Mouse (Mus musculus) heart, embryonic 11.5 days (tissue): ENCODE results near the gene Gm17655. TPM values are rescaled to one million over a fixed set of nuclear protein-coding genes. Genes with fewer than 3 reads are reported as not detected.
"Not testable (repeated sequence)": the region's sequence is repeated elsewhere in the genome, so short reads cannot be mapped to it uniquely, and the experiment has no call there.

Experiments used
- ATAC-seq: fragments of 200-750 bp; cut with Nextera tagmentation; replicated peaks from 2 replicates; pipeline ENCODE4 v1.8.0; 2017; ENCODE audit warnings: moderate library complexity; ENCODE audit not compliant: insufficient number of reproducible peaks, low FRiP score, low TSS enrichment
- H3K27ac ChIP-seq: fragments of 300-500 bp; sonication (generic); 2 replicates; pipeline ENCODE4 v1.5.1; 2014; ENCODE audit warnings: mild to moderate bottlenecking, low read depth, low read length
- H3K27me3 ChIP-seq: fragments of 300-500 bp; sonication (generic); 2 replicates; pipeline ENCODE4 v1.6.1; 2014; ENCODE audit warnings: mild to moderate bottlenecking, low read length, mixed read lengths; ENCODE audit not compliant: control insufficient read depth, insufficient read depth
- H3K36me3 ChIP-seq: fragments of 300-500 bp; sonication (generic); 2 replicates; pipeline ENCODE4 v1.6.1; 2014; ENCODE audit warnings: mild to moderate bottlenecking, low read length, moderate library complexity, mixed read lengths; ENCODE audit not compliant: control insufficient read depth, insufficient read depth
- H3K4me1 ChIP-seq: fragments of 300-500 bp; sonication (generic); 2 replicates; pipeline ENCODE4 v1.6.1; 2014; ENCODE audit warnings: low read length; ENCODE audit not compliant: control insufficient read depth, insufficient read depth
- H3K4me2 ChIP-seq: fragments of 300-500 bp; sonication (generic); 2 replicates; pipeline ENCODE4 v1.6.1; 2014; ENCODE audit warnings: mild to moderate bottlenecking, moderate library complexity
- H3K4me3 ChIP-seq: fragments of 300-500 bp; sonication (generic); 2 replicates; pipeline ENCODE4 v1.5.1; 2014; ENCODE audit warnings: low read depth, low read length
- H3K9ac ChIP-seq: fragments of 300-500 bp; sonication (generic); 2 replicates; pipeline ENCODE4 v1.6.1; 2014; ENCODE audit warnings: mild to moderate bottlenecking, low read depth, low read length, moderate library complexity
- H3K9me3 ChIP-seq: fragments of 300-500 bp; sonication (generic); replicated peaks from 2 replicates; pipeline ENCODE4 v1.6.1; 2016; ENCODE audit warnings: low read length; ENCODE audit not compliant: control insufficient read depth
- WGBS: fragments of 180-500 bp; shearing (Covaris S2); extraction: QIAGEN DNeasy Blood & Tissue Kit; methylation state at CpG from one replicate; pipeline ENCODE4 v1.1.7; 2014; ENCODE audit not compliant: insufficient replicate concordance; 5-methylcytosine and 5-hydroxymethylcytosine counted together
- polyA plus RNA-seq: library from polyadenylated mRNA; unstranded; fragments of >200 nt; fragmentation: Nextera tagmentation; extraction: Ambion mirVana; gene quantifications from 2 replicates; pipeline ENCODE4 v1.2.1, GENCODE M21; 2014

Gm17655 gene
- 1.7 and 3.5 TPM in 2 replicates for polyA plus RNA-seq

DNA sequence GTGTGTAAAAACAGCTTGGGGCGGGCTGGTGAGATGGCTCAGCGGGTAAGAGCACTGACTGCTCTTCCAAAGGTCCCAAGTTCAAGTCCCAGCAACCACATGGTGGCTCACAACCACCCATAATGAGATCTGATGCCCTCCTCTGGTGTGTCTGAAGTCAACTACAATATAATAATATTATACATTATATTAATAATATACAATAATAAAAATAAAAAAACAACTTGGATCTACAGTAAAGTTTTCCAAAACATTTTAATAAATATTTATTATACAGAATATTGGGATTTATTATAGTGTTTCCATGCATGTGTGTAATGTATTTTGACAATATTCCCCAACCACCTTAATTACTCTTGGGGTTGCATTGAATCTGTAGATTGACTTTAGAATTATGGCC is at the start of gene Gm17655:
Gm17655 (minus strand) TSS at position 101 of the 400 bp plus-strand sequence.
- 85% methylated on average over 2 of the region's 2 CpGs for WGBS
- not testable (repeated sequence) for H3K9ac ChIP-seq, H3K27ac ChIP-seq, H3K4me2 ChIP-seq, H3K4me1 ChIP-seq, H3K9me3 ChIP-seq, H3K27me3 ChIP-seq, ATAC-seq, H3K36me3 ChIP-seq, H3K4me3 ChIP-seq

- under 1% methylated on average over 12 of the region's 12 CpGs for WGBS
- Histone ChIP-seq H3K4me1 (peaks cover 8% of the 10 kb centered on the region), H3K27me3 (no peaks in the 10 kb centered on the region), H3K27ac (peak within 1 kb of the TSS; percentile 80), H3K9ac (peak within 1 kb of the TSS; percentile 75), H3K4me2 (peak within 1 kb of the TSS; percentile 65), H3K36me3 (peaks cover 16% of the 10 kb centered on the region), H3K9me3 (no peaks in the 10 kb centered on the region), H3K4me3 (peak within 1 kb of the TSS; percentile 70)
- peak; percentile 29 for ATAC-seq
Observed at GRCm38 (mm10) chr5:110109991-110110441, 37.7 kb upstream of the Gm17655 start, which contains the start of gene Zfp605. Gene Zfp605 (plus strand): TSS chr5:110110092.

GRCm38 (mm10) chr5:110108305-110108628 is 36.0 kb upstream of the Gm17655 start:
- WGBS = 0% methylated on average over 7 of the region's 7 CpGs
- Histone ChIP-seq H3K27me3 (no peaks in the 10 kb centered on the region), H3K4me2 (peak overlapping the region; percentile 95), H3K36me3 (peaks cover 34% of the 10 kb centered on the region), H3K27ac (peak overlapping the region; percentile 97), H3K9ac (peak overlapping the region; percentile 94; the same call in 1 of the 2 replicates), H3K4me3 (peak overlapping the region; percentile 85), H3K9me3 (no peaks in the 10 kb centered on the region), H3K4me1 (peaks cover 8% of the 10 kb centered on the region)
- ATAC-seq = no peak

GRCm38 (mm10) chr5:110107581-110108304 is 35.4 kb upstream of the Gm17655 start, which contains the start of gene Gtpbp6:
Gene Gtpbp6 (minus strand): TSS chr5:110108197.
- H3K27me3 ChIP-seq = no peaks in the 10 kb centered on the region
- peaks cover 8% of the 10 kb centered on the region for H3K4me1 ChIP-seq
- peaks cover 33% of the 10 kb centered on the region for H3K36me3 ChIP-seq
- H3K4me2 ChIP-seq = peak within 1 kb of the TSS; percentile 95
- under 1% methylated on average over 70 of the region's 71 CpGs for WGBS
- peak within 1 kb of the TSS; percentile 97 for H3K27ac ChIP-seq
- no peaks in the 10 kb centered on the region for H3K9me3 ChIP-seq
- H3K9ac ChIP-seq = peak within 1 kb of the TSS; percentile 94
- peak; percentile 86 for ATAC-seq
- peak within 1 kb of the TSS; percentile 85 for H3K4me3 ChIP-seq

- Histone ChIP-seq H3K36me3 (peaks cover 31% of the 10 kb centered on the region), H3K4me1 (peaks cover 9% of the 10 kb centered on the region), H3K27me3 (no peaks in the 10 kb centered on the region), H3K4me2 (peak overlapping the region; percentile 95), H3K4me3 (peak overlapping the region; percentile 85), H3K9me3 (no peaks in the 10 kb centered on the region), H3K27ac (peak overlapping the region; percentile 97), H3K9ac (peak overlapping the region; percentile 94)
- ATAC-seq = peak; percentile 16
- 14% methylated on average over 41 of the region's 41 CpGs for WGBS
Observed at GRCm38 (mm10) chr5:110106901-110107564, 34.7 kb upstream of the Gm17655 start.

DNA sequence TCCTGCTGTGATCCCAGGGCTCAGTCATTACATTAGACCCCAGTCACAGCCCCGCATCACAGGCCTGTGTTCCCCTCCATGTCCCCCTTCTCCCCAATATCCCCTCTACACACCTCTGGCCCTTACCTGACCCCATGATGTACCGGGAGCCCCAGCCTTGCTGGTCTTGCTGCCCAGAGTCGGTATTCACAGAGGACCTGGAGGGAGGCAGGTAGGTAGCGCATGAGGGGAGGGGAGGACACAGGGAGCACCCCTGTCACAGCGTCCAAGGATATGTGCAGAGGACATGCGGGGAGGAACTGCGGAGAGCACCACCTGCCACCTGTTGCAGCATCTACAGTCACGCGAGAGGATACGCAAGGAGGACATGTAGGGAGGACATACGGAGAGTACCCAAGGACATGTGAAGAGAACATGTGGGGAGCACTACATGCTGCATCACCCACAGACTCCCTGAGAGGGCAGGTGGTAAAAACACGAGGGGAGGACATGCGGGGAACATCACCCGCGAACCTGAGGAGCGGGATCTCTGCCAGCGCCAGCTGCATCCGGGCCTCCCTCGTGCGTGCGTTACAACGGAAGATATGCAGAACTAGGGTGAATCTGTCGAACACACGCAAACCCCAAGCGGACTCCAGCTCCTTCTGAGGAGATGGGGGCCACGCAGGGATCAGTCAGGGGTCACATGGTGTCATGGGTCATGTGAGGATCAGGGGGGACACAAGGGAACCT is 34.0 kb upstream of the Gm17655 start:
- Histone ChIP-seq H3K4me2 (peak overlapping the region; percentile 95), H3K4me3 (peak overlapping the region; percentile 85), H3K36me3 (peaks cover 31% of the 10 kb centered on the region), H3K9ac (no peak overlapping the region), H3K27me3 (no peaks in the 10 kb centered on the region), H3K9me3 (no peaks in the 10 kb centered on the region), H3K4me1 (peaks cover 15% of the 10 kb centered on the region), H3K27ac (no peak overlapping the region)
- ATAC-seq = no peak
- WGBS = 93% methylated on average over 26 of the region's 26 CpGs

GRCm38 (mm10) chr5:110104616-110105380 is 32.5 kb upstream of the Gm17655 start:
- peaks cover 15% of the 10 kb centered on the region for H3K4me1 ChIP-seq
- no peak overlapping the region for H3K27ac ChIP-seq
- H3K9me3 ChIP-seq = no peaks in the 10 kb centered on the region
- no peak overlapping the region for H3K4me2 ChIP-seq
- no peak overlapping the region for H3K9ac ChIP-seq
- peaks cover 31% of the 10 kb centered on the region for H3K36me3 ChIP-seq
- WGBS = 92% methylated on average over 36 of the region's 36 CpGs
- no peak overlapping the region for H3K4me3 ChIP-seq
- peaks cover 7% of the 10 kb centered on the region; the same call in 1 of the 2 replicates for H3K27me3 ChIP-seq
- ATAC-seq = no peak
